In genomic region chr4:105909272-105909671, GRCm38 (mm10) we compare ENCODE assay signal across 11 mouse cellular contexts.
"Had no signal": no experiment of that assay in that cellular context is flagged by ENCODE, and none has a peak within 500 bp of the region (broad histone marks: within the 10 kb centered on the region; RNA-seq: fewer than 3 reads in every experiment).

No protein-coding gene starts in this region.

- H3K4me2 ChIP-seq: liver, embryonic 13.5 days; midbrain, embryonic 12.5 days had no signal

- ATAC-seq: liver, postnatal 0 days had no signal

- DNase-seq: kidney, adult 18-20 months; kidney, postnatal 10 days; liver; liver, embryonic 13.5 days; liver, postnatal 0 days; right cerebral cortex, adult 18-20 months; right cerebral cortex, postnatal 25 days; thymus, postnatal 4 days had no signal

- H3K36me3 ChIP-seq: liver, embryonic 13.5 days; midbrain, embryonic 12.5 days had no signal

- H3K9me3 ChIP-seq: liver, embryonic 13.5 days; midbrain, embryonic 12.5 days had no signal

- H3K27me3 ChIP-seq: liver, embryonic 13.5 days; midbrain, embryonic 12.5 days had no signal

- H3K4me3 ChIP-seq: left cerebral cortex, adult 2 months; liver, embryonic 13.5 days; midbrain, embryonic 12.5 days had no signal

- H3K9ac ChIP-seq: liver, embryonic 13.5 days; liver, postnatal 0 days; midbrain, embryonic 12.5 days had no signal

- H3K27ac ChIP-seq: left cerebral cortex, adult 2 months; liver, embryonic 13.5 days; macrophage; midbrain, embryonic 12.5 days had no signal

- H3K4me1 ChIP-seq: liver, embryonic 13.5 days; midbrain, embryonic 12.5 days had no signal
